Mouse (Mus musculus): Measurements from ENCODE around the gene Rhobtb1. TPM values are rescaled to one million over a fixed set of nuclear protein-coding genes. Genes with fewer than 3 reads are reported as not detected.
A peak's percentile ranks its signal among the peaks of the same experiment; 100 is the strongest.

Rhobtb1 gene
- polyA plus RNA-seq, 1 experiment from 2014 or later: 14.2 TPM

DNA sequence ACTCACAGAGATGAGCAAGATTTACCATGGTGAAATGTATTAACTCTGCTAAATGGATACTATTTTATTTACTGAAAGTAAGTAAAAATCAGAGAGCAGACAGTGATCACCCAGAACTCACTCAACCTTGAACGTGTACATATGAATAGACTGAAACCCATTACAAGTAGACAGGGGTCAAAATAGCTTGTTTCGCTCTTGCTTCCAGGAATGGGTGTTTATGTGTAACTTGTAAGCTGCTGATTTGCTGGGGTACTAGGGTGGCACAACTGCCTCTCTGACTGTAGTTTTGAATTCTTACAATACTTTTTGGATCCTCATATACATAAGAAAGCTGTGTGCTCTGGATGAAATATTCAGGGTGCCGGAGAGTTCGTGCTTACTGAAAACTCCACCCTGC is 93.9 kb downstream of the Rhobtb1 start:
- no peak overlapping the region for H3K4me2 ChIP-seq (ENCODE audit: low read length)
- H3K9ac ChIP-seq (replicated peaks; ENCODE audit: low read depth, low read length): no peak overlapping the region
- H3K36me3 ChIP-seq (ENCODE audit: control insufficient read depth, insufficient read depth): no peaks in the 10 kb centered on the region
- H3K4me3 ChIP-seq (replicated peaks; ENCODE audit: low read length): no peak overlapping the region
- WGBS: 94% methylated on average over 4 of the region's 4 CpGs
- no peak overlapping the region for H3K27ac ChIP-seq (ENCODE audit: low read length)
- no peak for ATAC-seq
- H3K9me3 ChIP-seq (ENCODE audit: control insufficient read depth, low read length): no peaks in the 10 kb centered on the region
- no peaks in the 10 kb centered on the region for H3K4me1 ChIP-seq (replicated peaks; ENCODE audit: control insufficient read depth, insufficient read depth, low read length)
- no peaks in the 10 kb centered on the region for H3K27me3 ChIP-seq (replicated peaks; ENCODE audit: control insufficient read depth, insufficient read depth, low read length)

DNA sequence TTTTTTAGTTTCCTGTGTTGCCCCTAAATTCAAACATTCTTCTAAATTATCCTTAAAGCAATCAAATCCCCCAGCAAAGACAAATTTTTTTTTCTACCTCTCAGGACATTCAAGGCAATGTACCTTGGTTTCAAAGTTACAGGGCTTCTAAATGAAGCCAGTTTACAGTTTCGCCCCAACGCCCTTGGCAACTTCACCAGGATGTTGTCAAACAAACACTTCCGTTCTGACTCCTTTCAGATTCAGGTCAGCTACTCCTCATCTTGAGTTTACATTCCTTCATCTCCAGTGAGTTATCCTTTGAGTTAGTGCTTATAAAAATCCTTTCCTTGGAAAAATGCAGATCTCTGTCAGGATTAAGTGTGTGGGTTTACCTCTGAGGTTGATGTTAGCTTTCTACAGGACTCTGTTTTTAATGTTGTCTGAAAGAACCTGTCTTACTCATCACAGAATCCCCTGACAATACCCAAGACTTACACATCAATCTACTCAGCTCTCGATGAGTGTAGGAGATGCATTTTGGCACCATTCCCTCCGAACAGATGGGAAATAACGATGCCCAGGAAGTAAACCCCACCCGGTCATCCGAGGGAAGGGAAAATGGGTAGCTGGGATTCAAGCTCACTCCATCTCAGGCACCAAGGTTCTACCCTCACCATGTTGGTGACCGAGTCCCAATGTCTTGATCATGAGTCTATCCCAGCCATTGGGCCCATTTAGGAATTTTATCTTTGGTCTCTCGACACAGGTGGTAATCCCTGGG is 94.9 kb downstream of the Rhobtb1 start:
- Histone ChIP-seq H3K27ac (ENCODE audit: low read length) (no peak overlapping the region), H3K9ac (replicated peaks; ENCODE audit: low read depth, low read length) (no peak overlapping the region), H3K4me2 (ENCODE audit: low read length) (no peak overlapping the region), H3K4me3 (replicated peaks; ENCODE audit: low read length) (no peak overlapping the region), H3K4me1 (replicated peaks; ENCODE audit: control insufficient read depth, insufficient read depth, low read length) (no peaks in the 10 kb centered on the region), H3K27me3 (replicated peaks; ENCODE audit: control insufficient read depth, insufficient read depth, low read length) (no peaks in the 10 kb centered on the region), H3K36me3 (ENCODE audit: control insufficient read depth, insufficient read depth) (no peaks in the 10 kb centered on the region), H3K9me3 (ENCODE audit: control insufficient read depth, low read length) (no peaks in the 10 kb centered on the region)
- ATAC-seq: no peak
- WGBS: 83% methylated on average over 10 of the region's 10 CpGs

DNA sequence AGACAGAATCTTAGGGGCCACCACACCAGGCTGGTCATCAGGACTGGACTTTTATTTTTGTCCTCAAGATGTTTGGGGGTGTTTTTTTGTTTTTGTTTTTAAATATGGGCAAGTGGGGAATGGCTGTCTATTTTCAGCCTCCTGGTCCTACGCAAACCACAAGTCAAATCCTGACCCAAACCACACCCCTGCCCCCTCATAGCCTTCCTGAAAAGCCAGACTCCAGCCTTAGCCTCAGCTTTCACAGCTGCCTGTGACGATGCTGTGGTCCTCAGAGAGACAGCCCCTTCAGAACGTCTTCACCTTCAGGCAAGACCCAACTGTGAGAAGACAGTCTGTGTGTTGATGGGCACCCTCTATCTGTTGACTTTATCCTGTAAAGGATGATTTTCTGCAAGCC is 95.5 kb downstream of the Rhobtb1 start:
- Histone ChIP-seq H3K9ac (replicated peaks; ENCODE audit: low read depth, low read length) (no peak overlapping the region), H3K9me3 (ENCODE audit: control insufficient read depth, low read length) (no peaks in the 10 kb centered on the region), H3K4me3 (replicated peaks; ENCODE audit: low read length) (no peak overlapping the region), H3K36me3 (ENCODE audit: control insufficient read depth, insufficient read depth) (no peaks in the 10 kb centered on the region), H3K4me1 (replicated peaks; ENCODE audit: control insufficient read depth, insufficient read depth, low read length) (no peaks in the 10 kb centered on the region), H3K27ac (ENCODE audit: low read length) (no peak overlapping the region), H3K27me3 (replicated peaks; ENCODE audit: control insufficient read depth, insufficient read depth, low read length) (no peaks in the 10 kb centered on the region), H3K4me2 (ENCODE audit: low read length) (no peak overlapping the region)
- ATAC-seq: no peak
- WGBS: 90% methylated on average over 3 of the region's 3 CpGs

DNA sequence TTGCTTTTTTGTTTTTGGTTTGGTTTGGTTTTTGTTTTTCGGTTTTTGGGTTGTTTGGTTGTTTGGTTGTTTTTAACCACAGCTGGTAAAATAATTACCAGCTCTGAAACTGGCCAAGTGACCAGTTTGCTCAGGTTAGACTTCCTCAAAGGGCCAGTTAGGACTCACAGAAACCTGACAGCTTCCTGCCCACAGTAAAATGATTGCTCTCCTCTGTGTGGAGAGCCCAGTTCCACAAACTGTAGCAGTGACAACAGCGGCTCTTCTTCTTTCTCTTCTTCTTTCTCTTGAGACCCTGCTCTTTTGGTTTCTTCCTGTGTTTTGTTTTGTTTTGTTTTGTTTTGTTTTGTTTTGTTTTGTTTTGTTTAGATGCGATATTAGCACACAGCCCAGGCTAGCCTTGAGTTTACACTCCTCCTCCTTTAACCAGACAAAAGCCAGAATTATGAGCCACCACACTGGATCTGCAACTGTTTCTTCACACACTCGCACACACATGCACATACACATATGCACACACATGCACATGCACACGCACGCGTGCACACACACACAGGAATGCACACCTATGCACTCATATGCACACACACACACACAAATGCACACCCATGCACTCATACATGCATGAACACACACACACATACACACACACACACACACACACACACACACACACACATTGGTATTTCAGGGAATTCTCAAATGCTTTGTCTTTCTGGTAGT is 96.2 kb downstream of the Rhobtb1 start:
- Histone ChIP-seq H3K36me3 (ENCODE audit: control insufficient read depth, insufficient read depth) (no peaks in the 10 kb centered on the region), H3K9me3 (ENCODE audit: control insufficient read depth, low read length) (no peaks in the 10 kb centered on the region), H3K4me1 (replicated peaks; ENCODE audit: control insufficient read depth, insufficient read depth, low read length) (no peaks in the 10 kb centered on the region), H3K4me3 (replicated peaks; ENCODE audit: low read length) (no peak overlapping the region), H3K9ac (replicated peaks; ENCODE audit: low read depth, low read length) (no peak overlapping the region), H3K27ac (ENCODE audit: low read length) (no peak overlapping the region), H3K27me3 (replicated peaks; ENCODE audit: control insufficient read depth, insufficient read depth, low read length) (no peaks in the 10 kb centered on the region), H3K4me2 (ENCODE audit: low read length) (no peak overlapping the region)
- ATAC-seq: no peak
- 97% methylated on average over 7 of the region's 7 CpGs for WGBS

DNA sequence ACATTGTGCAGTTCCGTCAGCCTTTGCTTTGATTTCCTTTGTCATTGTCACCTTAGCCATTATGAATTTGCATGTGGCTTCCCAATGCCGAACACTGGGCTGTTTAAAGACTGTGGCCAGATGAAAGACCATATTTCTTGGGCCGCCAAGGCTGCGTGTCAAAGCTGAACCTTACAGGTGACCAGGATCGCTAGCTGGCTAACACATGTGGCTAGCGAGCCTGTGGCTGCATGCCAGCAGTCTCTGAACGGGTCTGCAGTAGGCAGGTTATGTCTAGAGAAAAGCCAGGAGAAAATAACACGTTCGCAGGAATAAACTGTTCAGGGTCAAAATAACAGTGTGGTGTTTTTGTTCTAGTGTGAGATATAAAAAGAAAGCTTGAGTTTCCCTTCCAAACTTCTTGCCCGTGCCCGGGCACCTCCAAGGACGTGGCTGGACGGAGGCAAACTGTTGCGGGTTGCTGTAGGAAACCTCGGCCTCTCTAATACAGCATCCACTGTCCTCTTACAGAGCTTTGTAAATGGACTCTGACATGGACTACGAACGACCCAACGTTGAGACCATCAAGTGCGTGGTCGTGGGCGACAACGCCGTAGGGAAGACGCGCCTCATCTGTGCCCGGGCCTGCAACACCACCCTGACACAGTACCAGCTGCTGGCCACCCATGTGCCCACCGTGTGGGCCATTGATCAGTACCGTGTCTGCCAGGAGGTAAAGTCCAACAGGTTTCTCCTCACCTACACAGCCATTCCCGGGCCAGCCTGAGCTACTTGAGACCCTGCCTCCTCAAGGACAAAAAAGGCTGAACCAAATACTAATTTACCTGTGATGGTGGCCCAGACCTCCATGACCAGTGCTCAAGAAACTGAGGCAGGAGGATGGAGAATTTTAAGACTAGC is 97.3 kb downstream of the Rhobtb1 start:
- Histone ChIP-seq H3K9ac (replicated peaks; ENCODE audit: low read depth, low read length) (no peak overlapping the region), H3K27me3 (replicated peaks; ENCODE audit: control insufficient read depth, insufficient read depth, low read length) (no peaks in the 10 kb centered on the region), H3K4me3 (replicated peaks; ENCODE audit: low read length) (no peak overlapping the region), H3K27ac (ENCODE audit: low read length) (no peak overlapping the region), H3K4me1 (replicated peaks; ENCODE audit: control insufficient read depth, insufficient read depth, low read length) (0 out of 2 replicates have a peak, but pooled peaks cover 5% of the 10 kb centered on the region), H3K36me3 (ENCODE audit: control insufficient read depth, insufficient read depth) (no peaks in the 10 kb centered on the region), H3K9me3 (ENCODE audit: control insufficient read depth, low read length) (no peaks in the 10 kb centered on the region), H3K4me2 (ENCODE audit: low read length) (no peak overlapping the region)
- 90% methylated on average over 29 of the region's 29 CpGs for WGBS
- ATAC-seq: no peak

DNA sequence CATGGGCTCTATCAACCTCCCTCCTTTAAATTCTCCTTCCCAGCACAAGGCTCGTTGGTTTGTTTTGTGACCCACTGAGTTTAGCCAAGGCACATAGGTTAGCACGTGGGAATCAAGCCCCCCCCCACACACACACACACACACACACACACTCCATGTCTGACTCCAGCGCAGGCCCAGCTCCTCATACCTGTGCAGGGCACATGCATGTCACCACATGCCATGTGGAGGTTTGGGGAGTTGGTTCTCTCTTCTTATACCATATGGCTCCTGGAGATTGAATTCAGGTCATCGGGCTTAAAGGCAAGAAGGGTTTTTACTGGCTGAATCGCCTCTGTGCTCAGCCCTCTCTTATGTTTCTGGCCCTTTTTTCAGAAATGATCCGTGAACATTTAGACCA is 100.0 kb downstream of the Rhobtb1 start:
- Histone ChIP-seq H3K27ac (ENCODE audit: low read length) (no peak overlapping the region), H3K9ac (replicated peaks; ENCODE audit: low read depth, low read length) (no peak overlapping the region), H3K4me3 (replicated peaks; ENCODE audit: low read length) (no peak overlapping the region), H3K9me3 (ENCODE audit: control insufficient read depth, low read length) (no peaks in the 10 kb centered on the region), H3K4me2 (ENCODE audit: low read length) (no peak overlapping the region), H3K36me3 (ENCODE audit: control insufficient read depth, insufficient read depth) (no peaks in the 10 kb centered on the region), H3K27me3 (replicated peaks; ENCODE audit: control insufficient read depth, insufficient read depth, low read length) (no peaks in the 10 kb centered on the region), H3K4me1 (replicated peaks; ENCODE audit: control insufficient read depth, insufficient read depth, low read length) (0 out of 2 replicates have a peak, but pooled peaks cover 8% of the 10 kb centered on the region)
- ATAC-seq: no peak
- 92% methylated on average over 6 of the region's 6 CpGs for WGBS

DNA sequence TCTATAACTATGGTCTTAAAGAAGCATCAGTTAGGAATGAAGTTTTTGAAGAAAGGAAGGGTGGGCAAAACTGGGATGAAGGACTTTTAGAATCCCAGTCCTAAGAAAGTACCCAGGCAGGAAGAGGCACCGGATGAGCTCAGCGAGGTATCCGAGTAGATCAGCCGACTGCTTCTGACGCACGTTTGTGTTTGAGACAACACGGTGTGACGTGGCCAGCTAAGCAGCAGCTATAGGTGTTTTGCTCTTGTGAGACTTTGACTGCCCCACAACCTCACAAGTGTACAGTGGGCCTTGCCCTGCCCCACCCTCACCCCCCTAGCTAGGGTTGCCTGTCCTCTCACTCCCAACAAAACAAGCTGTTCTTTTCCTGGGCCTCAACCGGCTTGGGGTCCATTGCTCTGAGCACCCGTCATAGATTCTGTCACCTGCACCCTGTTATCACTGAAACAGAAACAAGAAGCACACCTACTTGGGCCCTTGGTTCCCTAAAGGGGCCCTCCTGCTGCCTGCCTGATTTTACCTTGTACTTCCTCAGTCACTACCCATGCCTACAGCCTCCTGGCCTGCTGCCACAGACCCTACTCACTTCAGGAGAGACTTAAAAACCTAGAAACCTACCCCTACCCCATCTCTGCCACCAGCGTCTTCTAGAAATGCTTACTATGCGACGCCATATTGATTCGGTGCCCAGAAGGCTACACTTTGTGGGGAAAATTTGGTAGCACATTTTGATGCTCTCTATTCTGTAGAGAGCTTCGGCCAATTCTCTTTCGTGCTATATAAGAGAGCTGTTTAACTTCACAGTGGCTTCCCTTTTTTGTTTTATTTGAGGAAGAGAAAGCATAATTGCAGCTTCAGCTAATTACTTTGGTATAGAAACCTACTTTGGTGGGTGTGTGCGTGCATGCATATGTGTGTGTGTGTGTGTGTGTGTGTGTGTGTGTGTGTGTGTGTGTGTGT is 101.2 kb downstream of the Rhobtb1 start:
- H3K4me2 ChIP-seq (ENCODE audit: low read length): no peak overlapping the region
- no peaks in the 10 kb centered on the region for H3K27me3 ChIP-seq (replicated peaks; ENCODE audit: control insufficient read depth, insufficient read depth, low read length)
- H3K4me3 ChIP-seq (replicated peaks; ENCODE audit: low read length): no peak overlapping the region
- H3K9me3 ChIP-seq (ENCODE audit: control insufficient read depth, low read length): no peaks in the 10 kb centered on the region
- ATAC-seq: peak; percentile 26; the same call in 1 of the 2 replicates
- H3K36me3 ChIP-seq (ENCODE audit: control insufficient read depth, insufficient read depth): no peaks in the 10 kb centered on the region
- 0 out of 2 replicates have a peak, but pooled peaks cover 8% of the 10 kb centered on the region for H3K4me1 ChIP-seq (replicated peaks; ENCODE audit: control insufficient read depth, insufficient read depth, low read length)
- 86% methylated on average over 17 of the region's 17 CpGs for WGBS
- H3K27ac ChIP-seq (ENCODE audit: low read length): no peak overlapping the region
- no peak overlapping the region for H3K9ac ChIP-seq (replicated peaks; ENCODE audit: low read depth, low read length)

DNA sequence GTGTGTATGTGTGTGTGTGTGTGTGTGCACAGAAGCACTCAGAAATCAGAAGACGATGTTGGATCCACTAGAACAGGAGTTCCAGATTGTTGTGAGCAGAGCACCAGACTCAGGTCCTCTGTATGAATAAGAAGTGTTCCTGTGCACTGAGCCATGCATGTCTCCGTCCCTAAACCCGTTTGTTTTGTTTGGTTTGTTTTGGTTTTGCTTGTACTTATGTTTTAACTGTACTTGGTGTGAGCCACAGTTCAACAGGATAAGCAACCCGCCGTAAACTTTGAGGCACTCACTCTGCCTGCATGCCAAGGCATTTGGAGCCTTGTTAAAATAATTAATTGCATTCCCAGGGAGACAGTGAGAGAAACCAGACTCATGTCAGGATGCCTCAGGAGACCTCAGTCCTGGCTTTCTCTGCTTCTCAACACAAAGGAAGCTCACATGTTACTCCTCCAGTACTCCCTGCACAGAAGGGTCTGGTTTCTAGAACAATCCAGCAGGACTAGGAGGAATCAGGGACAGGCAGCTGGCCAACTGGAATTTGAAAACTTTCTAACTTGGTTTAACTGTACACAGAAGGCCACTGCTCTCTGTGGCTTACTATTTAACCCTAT is 101.9 kb downstream of the Rhobtb1 start:
- no peak for ATAC-seq
- Histone ChIP-seq H3K27me3 (replicated peaks; ENCODE audit: control insufficient read depth, insufficient read depth, low read length) (no peaks in the 10 kb centered on the region), H3K9me3 (ENCODE audit: control insufficient read depth, low read length) (no peaks in the 10 kb centered on the region), H3K4me1 (replicated peaks; ENCODE audit: control insufficient read depth, insufficient read depth, low read length) (0 out of 2 replicates have a peak, but pooled peaks cover 8% of the 10 kb centered on the region), H3K36me3 (ENCODE audit: control insufficient read depth, insufficient read depth) (no peaks in the 10 kb centered on the region), H3K9ac (replicated peaks; ENCODE audit: low read depth, low read length) (no peak overlapping the region), H3K4me2 (ENCODE audit: low read length) (no peak overlapping the region), H3K27ac (ENCODE audit: low read length) (no peak overlapping the region), H3K4me3 (replicated peaks; ENCODE audit: low read length) (no peak overlapping the region)
- WGBS: 37% methylated on average over 5 of the region's 5 CpGs
